Mouse (Mus musculus): ENCODE results near the gene Pmm1. TPM values are rescaled to one million over a fixed set of nuclear protein-coding genes. Genes with fewer than 3 reads are reported as not detected.

The Pmm1 gene
- total and polyA plus RNA-seq, 3 experiments, result 22.0 to 27.7 (median 26.7) TPM

GRCm38 (mm10) chr15:81943176-81943749, 17.5 kb downstream of the Pmm1 start:
- WGBS, result 43% methylated on average over 9 of the region's 9 CpGs
- TF ChIP-seq CTCF (IDR thresholded peaks at IDR 0.05), result no peak
- TF ChIP-seq EP300 (IDR thresholded peaks at IDR 0.05; ENCODE audit: insufficient read depth, low read depth, low read length), result no peak
- no peak for TF ChIP-seq POLR2A (IDR thresholded peaks at IDR 0.05; ENCODE audit: insufficient read depth, low read depth, low read length)
- intact Hi-C loops (cut with DNase I), result no loop called here
- DNase-seq, result no peak
- H3K4me1 ChIP-seq (ENCODE audit: control insufficient read depth, insufficient read depth, low read length), result peaks cover 4% of the 10 kb centered on the region; the same call in 1 of the 2 replicates
- no peak overlapping the region for H3K4me3 ChIP-seq
- H3K27me3 ChIP-seq (ENCODE audit: control insufficient read depth, insufficient read depth, low read length), result no peaks in the 10 kb centered on the region
- H3K79me2 ChIP-seq (replicated peaks; ENCODE audit: control insufficient read depth, insufficient read depth, low read length), result no peaks in the 10 kb centered on the region
- H3K27ac ChIP-seq, result no peak overlapping the region
- no peaks in the 10 kb centered on the region for H3K36me3 ChIP-seq (ENCODE audit: control insufficient read depth, insufficient read depth, low read length)
- H3K9ac ChIP-seq (ENCODE audit: low read depth, low read length), result no peak overlapping the region

DNA sequence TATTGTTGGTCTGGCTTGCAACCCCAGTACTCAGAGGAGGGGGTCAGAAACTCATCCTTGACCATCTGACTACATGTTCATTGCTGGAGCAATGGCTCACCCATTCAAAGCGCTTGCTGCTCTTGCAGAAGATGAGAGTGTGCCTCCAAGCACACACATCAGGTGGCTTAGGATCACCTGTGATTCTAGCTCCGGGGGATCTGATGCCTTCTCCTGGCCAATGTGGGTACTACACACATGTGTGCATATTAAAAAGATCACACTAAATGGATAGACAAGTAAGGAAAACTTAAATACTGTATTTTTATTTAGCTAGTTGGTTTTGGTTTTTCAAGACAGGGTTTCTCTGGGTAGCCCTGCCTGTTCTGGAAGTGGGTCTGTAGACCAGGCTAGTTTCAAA, 19.7 kb downstream of the Pmm1 start:
- H3K9ac ChIP-seq (ENCODE audit: low read depth, low read length), result no peak overlapping the region
- 82% methylated on average over 2 of the region's 2 CpGs for WGBS
- no peaks in the 10 kb centered on the region for H3K27me3 ChIP-seq (ENCODE audit: control insufficient read depth, insufficient read depth, low read length)
- H3K4me1 ChIP-seq (ENCODE audit: control insufficient read depth, insufficient read depth, low read length), result peaks cover 6% of the 10 kb centered on the region
- TF ChIP-seq CTCF (IDR thresholded peaks at IDR 0.05) (peak; percentile 32), POLR2A (IDR thresholded peaks at IDR 0.05; ENCODE audit: insufficient read depth, low read depth, low read length) (no peak)
- no peaks in the 10 kb centered on the region for H3K36me3 ChIP-seq (ENCODE audit: control insufficient read depth, insufficient read depth, low read length)
- H3K27ac ChIP-seq, result no peak overlapping the region
- no peaks in the 10 kb centered on the region for H3K79me2 ChIP-seq (replicated peaks; ENCODE audit: control insufficient read depth, insufficient read depth, low read length)
- DNase-seq, result no peak
- no peak overlapping the region for H3K4me3 ChIP-seq
- intact Hi-C loops (cut with DNase I), result no loop called here

- Histone ChIP-seq H3K9ac (ENCODE audit: low read depth, low read length) (no peak overlapping the region), H3K36me3 (ENCODE audit: control insufficient read depth, insufficient read depth, low read length) (no peaks in the 10 kb centered on the region), H3K4me3 (no peak overlapping the region), H3K27ac (no peak overlapping the region), H3K27me3 (ENCODE audit: control insufficient read depth, insufficient read depth, low read length) (no peaks in the 10 kb centered on the region), H3K79me2 (replicated peaks; ENCODE audit: control insufficient read depth, insufficient read depth, low read length) (no peaks in the 10 kb centered on the region), H3K4me1 (ENCODE audit: control insufficient read depth, insufficient read depth, low read length) (peaks cover 6% of the 10 kb centered on the region)
- intact Hi-C loops (cut with DNase I), result no loop called here
- WGBS, result 79% methylated on average over 5 of the region's 5 CpGs
- DNase-seq, result no peak
- TF ChIP-seq EP300 (IDR thresholded peaks at IDR 0.05; ENCODE audit: insufficient read depth, low read depth, low read length) (0 out of 2 replicates have a peak, but pooled peaks have one; percentile 11), CTCF (IDR thresholded peaks at IDR 0.05) (no peak)
Observed at GRCm38 (mm10) chr15:81940219-81940618, 20.5 kb downstream of the Pmm1 start.

DNA sequence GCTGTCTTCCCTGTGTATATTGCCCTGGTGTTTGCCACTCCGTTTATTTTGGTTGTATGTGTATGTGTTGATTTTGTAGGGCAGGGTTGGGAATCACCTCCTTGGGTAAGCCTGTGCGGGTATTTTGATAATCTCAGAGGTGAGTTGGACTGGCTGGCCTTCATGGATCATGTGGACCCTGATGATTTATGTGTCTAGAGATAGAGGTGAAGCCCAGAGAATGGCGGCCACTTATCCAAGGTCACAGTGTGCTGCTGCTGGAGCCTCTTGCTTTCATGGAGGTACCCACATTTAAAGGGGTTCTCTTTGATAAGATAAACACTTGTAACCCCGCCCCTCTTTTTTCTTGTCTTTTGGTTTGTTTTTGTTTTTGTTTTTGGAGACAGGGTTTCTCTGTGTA, 21.0 kb downstream of the Pmm1 start:
- Histone ChIP-seq H3K4me3 (no peak overlapping the region), H3K27ac (peak overlapping the region; percentile 33; the same call in 1 of the 2 replicates), H3K9ac (ENCODE audit: low read depth, low read length) (no peak overlapping the region), H3K79me2 (replicated peaks; ENCODE audit: control insufficient read depth, insufficient read depth, low read length) (no peaks in the 10 kb centered on the region), H3K27me3 (ENCODE audit: control insufficient read depth, insufficient read depth, low read length) (no peaks in the 10 kb centered on the region), H3K36me3 (ENCODE audit: control insufficient read depth, insufficient read depth, low read length) (no peaks in the 10 kb centered on the region), H3K4me1 (ENCODE audit: control insufficient read depth, insufficient read depth, low read length) (peaks cover 6% of the 10 kb centered on the region)
- no peak for TF ChIP-seq CTCF (IDR thresholded peaks at IDR 0.05)
- TF ChIP-seq POLR2A (IDR thresholded peaks at IDR 0.05; ENCODE audit: insufficient read depth, low read depth, low read length), result no peak
- WGBS, result 78% methylated on average over 4 of the region's 4 CpGs
- no peak for DNase-seq
- intact Hi-C loops (cut with DNase I), result no loop called here

GRCm38 (mm10) chr15:81939157-81939715, 21.5 kb downstream of the Pmm1 start:
- intact Hi-C loops (cut with DNase I), result no loop called here
- WGBS, result 79% methylated on average over 10 of the region's 10 CpGs
- no peaks in the 10 kb centered on the region for H3K36me3 ChIP-seq (ENCODE audit: control insufficient read depth, insufficient read depth, low read length)
- no peak overlapping the region for H3K9ac ChIP-seq (ENCODE audit: low read depth, low read length)
- no peak for DNase-seq
- TF ChIP-seq EP300 (IDR thresholded peaks at IDR 0.05; ENCODE audit: insufficient read depth, low read depth, low read length) (no peak), CTCF (IDR thresholded peaks at IDR 0.05) (no peak), POLR2A (IDR thresholded peaks at IDR 0.05; ENCODE audit: insufficient read depth, low read depth, low read length) (no peak)
- H3K79me2 ChIP-seq (replicated peaks; ENCODE audit: control insufficient read depth, insufficient read depth, low read length), result no peaks in the 10 kb centered on the region
- peaks cover 6% of the 10 kb centered on the region for H3K4me1 ChIP-seq (ENCODE audit: control insufficient read depth, insufficient read depth, low read length)
- peak overlapping the region; percentile 33 for H3K27ac ChIP-seq
- H3K4me3 ChIP-seq, result no peak overlapping the region
- no peaks in the 10 kb centered on the region for H3K27me3 ChIP-seq (ENCODE audit: control insufficient read depth, insufficient read depth, low read length)

- peak overlapping the region; percentile 53 for H3K27ac ChIP-seq
- DNase-seq, result peak in 1 of 2 experiments; percentile 50
- intact Hi-C loops (cut with DNase I), result no loop called here
- 0 out of 2 replicates have a peak, but pooled peaks have one; percentile 12 for TF ChIP-seq EP300 (IDR thresholded peaks at IDR 0.05; ENCODE audit: insufficient read depth, low read depth, low read length)
- peak; percentile 63 for TF ChIP-seq CTCF (IDR thresholded peaks at IDR 0.05)
- no peak for TF ChIP-seq POLR2A (IDR thresholded peaks at IDR 0.05; ENCODE audit: insufficient read depth, low read depth, low read length)
- H3K9ac ChIP-seq (ENCODE audit: low read depth, low read length), result no peak overlapping the region
- no peaks in the 10 kb centered on the region for H3K27me3 ChIP-seq (ENCODE audit: control insufficient read depth, insufficient read depth, low read length)
- no peaks in the 10 kb centered on the region for H3K36me3 ChIP-seq (ENCODE audit: control insufficient read depth, insufficient read depth, low read length)
- peaks cover 6% of the 10 kb centered on the region for H3K4me1 ChIP-seq (ENCODE audit: control insufficient read depth, insufficient read depth, low read length)
- WGBS, result 41% methylated on average over 2 of the region's 2 CpGs
- no peak overlapping the region for H3K4me3 ChIP-seq
- H3K79me2 ChIP-seq (replicated peaks; ENCODE audit: control insufficient read depth, insufficient read depth, low read length), result no peaks in the 10 kb centered on the region
Observed at GRCm38 (mm10) chr15:81938246-81938645, 22.5 kb downstream of the Pmm1 start.
